Mouse (Mus musculus) cortical plate, adult 2 months (tissue): ENCODE results near the gene Gm10681.
"Not testable (repeated sequence)": the region's sequence is repeated elsewhere in the genome, so short reads cannot be mapped to it uniquely, and the experiment has no call there.

Source experiments
- CTCF ChIP-seq: fragments of 200-500 bp; IDR thresholded peaks from 2 replicates; pipeline ENCODE4 v1.5.1; 2011; ENCODE audit warnings: mild to moderate bottlenecking, control low read depth, low read length; ENCODE audit not compliant: insufficient read depth; ENCODE audit errors: extremely low read depth
- POLR2A ChIP-seq: fragments of 200-500 bp; IDR thresholded peaks from 2 replicates; pipeline ENCODE4 v1.6.1; 2011; ENCODE audit warnings: mild to moderate bottlenecking, low read length, control low read depth; ENCODE audit not compliant: insufficient read depth; ENCODE audit errors: extremely low read depth

GRCm38 (mm10) chr3:98522779-98523178, 65.8 kb downstream of the Gm10681 start:
- TF ChIP-seq POLR2A, CTCF: not testable (repeated sequence)
